Mouse (Mus musculus) MEL (cell line): ENCODE measurements around the gene D8Ertd738e.

Source experiments
- E2F4 ChIP-seq: IDR thresholded peaks from 2 replicates; pipeline ENCODE4 v1.6.1; 2011; ENCODE audit warnings: low read depth, low read length, improper control_type of control experiment, borderline replicate concordance
- KAT2A ChIP-seq: conservative IDR thresholded peaks from 2 replicates; pipeline ENCODE4 v1.6.1; 2012; ENCODE audit warnings: low read depth, low read length, improper control_type of control experiment, inconsistent platforms
- MAX ChIP-seq: IDR thresholded peaks from 2 replicates; pipeline ENCODE4 v1.6.1; 2011; ENCODE audit warnings: low read length, improper control_type of control experiment
- POLR2A ChIP-seq, 2 experiments: IDR thresholded peaks; 2 replicates each; pipeline ENCODE4 v1.6.1; 2011 to 2012; ENCODE audit warnings: low read length in 2 of 2, mild to moderate bottlenecking in 2 of 2, control low read depth in 1 of 2, improper control_type of control experiment in 1 of 2, low read depth in 1 of 2, moderate library complexity in 1 of 2; ENCODE audit not compliant: control insufficient read depth in 1 of 2, insufficient read depth in 1 of 2, poor library complexity in 1 of 2
- TAL1 ChIP-seq: IDR thresholded peaks from 2 replicates; pipeline ENCODE4 v1.6.1; 2012; ENCODE audit warnings: mild to moderate bottlenecking, inconsistent platforms, low read length, moderate library complexity, mixed read lengths

DNA sequence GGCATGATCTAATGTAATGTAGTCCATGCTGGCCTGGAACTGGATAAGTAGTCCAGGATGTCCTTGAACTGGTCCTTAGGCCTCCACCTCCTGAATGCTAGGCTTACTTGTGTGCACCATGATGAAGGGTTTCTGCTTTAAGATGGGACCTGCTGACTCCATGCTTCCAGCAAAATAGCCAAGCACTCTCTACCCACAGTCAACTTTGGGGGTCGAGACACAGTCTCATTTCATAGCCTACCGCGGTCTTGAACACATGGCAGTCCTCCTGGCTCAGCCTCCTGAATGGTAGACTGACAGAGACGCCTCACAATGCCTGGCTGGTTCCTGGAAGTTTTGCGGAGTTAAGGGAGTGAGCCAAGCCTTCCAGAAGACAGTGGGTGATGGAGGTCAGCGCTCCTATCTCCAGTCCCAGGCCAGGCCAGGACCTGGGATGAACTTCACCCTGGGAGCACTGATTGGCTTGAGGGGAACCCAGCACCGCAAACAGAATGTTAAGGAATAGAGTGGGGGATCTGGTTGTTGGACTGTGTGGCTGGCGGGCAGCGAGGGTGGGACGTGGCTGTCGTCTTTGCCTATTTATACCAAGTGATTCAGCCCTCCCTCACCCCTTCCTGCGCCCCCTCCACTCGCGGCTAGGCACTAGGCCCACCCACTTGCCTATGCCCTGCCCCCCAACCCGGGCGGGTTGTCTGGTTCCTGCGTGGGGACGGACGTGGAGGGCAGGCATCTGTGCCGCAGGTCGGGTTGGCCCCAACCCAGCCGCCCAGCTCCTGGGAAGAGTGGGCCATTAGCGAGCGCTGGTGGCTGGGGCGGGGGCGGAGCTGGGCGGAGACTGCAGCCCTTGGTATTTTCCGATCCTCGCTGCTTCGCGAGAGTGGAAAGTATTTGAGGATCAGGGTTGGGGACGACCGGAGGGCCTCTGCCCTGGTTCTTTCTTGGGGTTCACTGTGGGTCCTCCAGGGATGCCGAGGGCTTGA lies 46.3 kb downstream of the D8Ertd738e start:
- TF ChIP-seq POLR2A (IDR thresholded peaks at IDR 0.05; ENCODE audit: control insufficient read depth in 1 of 2, insufficient read depth in 1 of 2, low read depth in 1 of 2, low read length in 2 of 2, poor library complexity in 1 of 2) (peak; percentile 51 to 59; a peak in 2 of 4 replicates), KAT2A (no peak), TAL1 (no peak), E2F4 (no peak), MAX (no peak)
